Mouse (Mus musculus): Measurements from ENCODE around the gene Ddb1.

GRCm38 (mm10) chr19:10557430-10557829, 47.7 kb upstream of the Ddb1 start:
- no peak for TF ChIP-seq CTCF (IDR thresholded peaks at IDR 0.05)
- TF ChIP-seq POLR2A (IDR thresholded peaks at IDR 0.05; ENCODE audit: insufficient read depth, low read depth, low read length): no peak
